Mouse (Mus musculus): Measurements from ENCODE around the gene Gm21913. TPM values are rescaled to one million over a fixed set of nuclear protein-coding genes. Genes with fewer than 3 reads are reported as not detected.
"Not testable (repeated sequence)": the region's sequence is repeated elsewhere in the genome, so short reads cannot be mapped to it uniquely, and the experiment has no call there.

The Gm21913 gene
- not detected in 2 replicates for polyA plus RNA-seq (2015; fragmentation: Nextera tagmentation; extraction: Ambion mirVana)

- not testable (repeated sequence) for H3K4me3 ChIP-seq (ENCODE audit: low read length); ATAC-seq (replicated peaks; ENCODE audit: extremely low read depth, insufficient read depth, low FRiP score); H3K9ac ChIP-seq (ENCODE audit: low read length); H3K36me3 ChIP-seq (ENCODE audit: control insufficient read depth, insufficient read depth); H3K9me3 ChIP-seq (replicated peaks; ENCODE audit: control insufficient read depth, low read length); H3K4me1 ChIP-seq (ENCODE audit: control insufficient read depth, insufficient read depth, low read length); H3K4me2 ChIP-seq (ENCODE audit: low read depth, low read length); H3K27ac ChIP-seq (ENCODE audit: low read length); H3K27me3 ChIP-seq (ENCODE audit: control insufficient read depth, insufficient read depth, low read length)
- no CpG with 5 or more reads among the region's 3 CpGs for WGBS
Measured at GRCm38 (mm10) chrY:74623596-74623995, at the start of gene Gm21913. TSS of gene Gm21913 (plus strand) at chrY:74623896.

Other genes starting within 250 kb of the Gm21913 start
- gene Gm29110, start 153.4 kb upstream of the Gm21913 start, polyA plus RNA-seq (2015; fragmentation: Nextera tagmentation; extraction: Ambion mirVana), result not detected in 2 replicates

Data from heart, embryonic 16.5 days (tissue).